Mouse (Mus musculus) CH12.LX (cell line): ENCODE data around the gene Col4a2. TPM values are rescaled to one million over a fixed set of nuclear protein-coding genes. Genes with fewer than 3 reads are reported as not detected.

ENCODE experiments used
- DNase-seq: peaks from one replicate; pipeline ENCODE4 v3.0.0-alpha.2; 2013; ENCODE audit errors: extremely low read depth
- H3K27ac ChIP-seq: 2 replicates; pipeline ENCODE4 v1.5.1; 2012; ENCODE audit warnings: low read depth, mild to moderate bottlenecking, control low read depth, moderate library complexity; ENCODE audit not compliant: insufficient read depth
- H3K27me3 ChIP-seq: replicated peaks from 2 replicates; pipeline ENCODE3; 2012; ENCODE audit warnings: inconsistent platforms
- H3K36me3 ChIP-seq, 2 experiments: replicated peaks in 1 of 2; 2 replicates each; pipeline versions ENCODE3 to v1.6.1; 2012; ENCODE audit warnings: inconsistent platforms in 1 of 2, low read length in 1 of 2, mild to moderate bottlenecking in 1 of 2, mixed read lengths in 1 of 2, moderate library complexity in 1 of 2; ENCODE audit not compliant: control insufficient read depth in 1 of 2, insufficient read depth in 1 of 2
- H3K4me1 ChIP-seq, 2 experiments: 2 replicates each; pipeline ENCODE4 v1.6.1; 2012; ENCODE audit warnings: inconsistent platforms in 1 of 2, moderate library complexity in 1 of 2; ENCODE audit not compliant: insufficient read depth in 2 of 2, control insufficient read depth in 1 of 2
- H3K4me2 ChIP-seq: 2 replicates; pipeline ENCODE4 v1.6.1; 2012; ENCODE audit warnings: low read depth, mild to moderate bottlenecking, control low read depth; ENCODE audit not compliant: poor library complexity, insufficient read depth, severe bottlenecking
- H3K4me3 ChIP-seq, 3 experiments: fragments of 150-350 bp in 1 of 3; sonication (generic) in 1 of 3; replicated peaks in 1 of 3; 2 replicates each; pipeline versions ENCODE3 to v1.5.1; 2011 to 2012; ENCODE audit warnings: low read depth in 2 of 3, low read length in 2 of 3, mild to moderate bottlenecking in 2 of 3, moderate library complexity in 2 of 3, control low read depth in 1 of 3, improper control_type of control experiment in 1 of 3, inconsistent platforms in 1 of 3, mixed read lengths in 1 of 3; ENCODE audit not compliant: poor library complexity in 1 of 3
- H3K79me2 ChIP-seq: replicated peaks from 2 replicates; pipeline ENCODE4 v1.6.1; 2012; ENCODE audit warnings: mild to moderate bottlenecking, moderate library complexity; ENCODE audit not compliant: control insufficient read depth, poor library complexity, insufficient read depth, severe bottlenecking; ENCODE audit errors: extremely low read depth
- H3K9ac ChIP-seq: 2 replicates; pipeline ENCODE4 v1.6.1; 2012; ENCODE audit warnings: low read depth, mild to moderate bottlenecking, control low read depth, moderate library complexity; ENCODE audit not compliant: insufficient read depth
- H3K9me3 ChIP-seq: replicated peaks from 2 replicates; pipeline ENCODE3; 2012; ENCODE audit warnings: low read length, inconsistent platforms, mixed read lengths
- BHLHE40 ChIP-seq: IDR thresholded peaks from 2 replicates; pipeline ENCODE4 v1.6.1; 2011; ENCODE audit warnings: mild to moderate bottlenecking, low read depth, low read length, improper control_type of control experiment
- CHD2 ChIP-seq: IDR thresholded peaks from 2 replicates; pipeline ENCODE4 v1.6.1; 2011; ENCODE audit warnings: low read length, improper control_type of control experiment
- ELF1 ChIP-seq: IDR thresholded peaks from 2 replicates; pipeline ENCODE4 v1.6.1; 2014; ENCODE audit warnings: low read depth, mild to moderate bottlenecking, inconsistent platforms, low read length, improper control_type of control experiment
- ETS1 ChIP-seq: conservative IDR thresholded peaks from 2 replicates; pipeline ENCODE4 v1.6.1; 2012; ENCODE audit warnings: low read depth, mild to moderate bottlenecking, inconsistent platforms, low read length, improper control_type of control experiment, moderate library complexity
- GABPA ChIP-seq: IDR thresholded peaks from 2 replicates; pipeline ENCODE4 v1.6.1; 2012; ENCODE audit warnings: low read depth, low read length, improper control_type of control experiment, inconsistent platforms; ENCODE audit not compliant: insufficient replicate concordance
- HCFC1 ChIP-seq: IDR thresholded peaks from 2 replicates; pipeline ENCODE4 v1.6.1; 2012; ENCODE audit warnings: low read depth, mild to moderate bottlenecking, inconsistent platforms, low read length, improper control_type of control experiment
- MAFK ChIP-seq: IDR thresholded peaks from 2 replicates; pipeline ENCODE4 v1.6.1; 2011; ENCODE audit warnings: low read length, improper control_type of control experiment; ENCODE audit not compliant: insufficient replicate concordance
- MAZ ChIP-seq: IDR thresholded peaks from 2 replicates; pipeline ENCODE4 v1.6.1; 2012; ENCODE audit warnings: low read depth, mild to moderate bottlenecking, inconsistent platforms, low read length, improper control_type of control experiment, moderate library complexity
- MEF2A ChIP-seq: IDR thresholded peaks from 2 replicates; pipeline ENCODE4 v1.6.1; 2014; ENCODE audit warnings: low read depth, mild to moderate bottlenecking, inconsistent platforms, low read length, improper control_type of control experiment, borderline replicate concordance
- MXI1 ChIP-seq: IDR thresholded peaks from 2 replicates; pipeline ENCODE4 v1.6.1; 2011; ENCODE audit warnings: mild to moderate bottlenecking, low read depth, low read length, improper control_type of control experiment
- NRF1 ChIP-seq: IDR thresholded peaks from 2 replicates; pipeline ENCODE4 v1.6.1; 2014; ENCODE audit warnings: low read depth, mild to moderate bottlenecking, inconsistent platforms, low read length, improper control_type of control experiment, moderate library complexity
- POLR2AphosphoS2 ChIP-seq: IDR thresholded peaks from 2 replicates; pipeline ENCODE4 v1.6.1; 2011; ENCODE audit warnings: low read depth, low read length, improper control_type of control experiment
- RAD21 ChIP-seq: IDR thresholded peaks from 2 replicates; pipeline ENCODE4 v1.6.1; 2011; ENCODE audit warnings: low read depth, mild to moderate bottlenecking, low read length, improper control_type of control experiment, moderate library complexity
- RCOR1 ChIP-seq: conservative IDR thresholded peaks from 2 replicates; pipeline ENCODE4 v1.6.1; 2012; ENCODE audit warnings: low read depth, mild to moderate bottlenecking, inconsistent platforms, low read length, improper control_type of control experiment
- SMC3 ChIP-seq: IDR thresholded peaks from 2 replicates; pipeline ENCODE4 v1.6.1; 2011; ENCODE audit warnings: low read depth, low read length, improper control_type of control experiment
- TCF12 ChIP-seq: IDR thresholded peaks from 2 replicates; pipeline ENCODE4 v1.6.1; 2014; ENCODE audit warnings: low read depth, mild to moderate bottlenecking, inconsistent platforms, low read length, improper control_type of control experiment
- USF1 ChIP-seq: IDR thresholded peaks from 2 replicates; pipeline ENCODE4 v1.6.1; 2014; ENCODE audit warnings: low read depth, mild to moderate bottlenecking, inconsistent platforms, low read length, improper control_type of control experiment
- ZMIZ1 ChIP-seq: IDR thresholded peaks from 2 replicates; pipeline ENCODE4 v1.6.1; 2012; ENCODE audit warnings: low read depth, mild to moderate bottlenecking, inconsistent platforms, low read length, improper control_type of control experiment
- ZNF384 ChIP-seq: IDR thresholded peaks from 2 replicates; pipeline ENCODE4 v1.6.1; 2012; ENCODE audit warnings: low read depth, low read length, improper control_type of control experiment, inconsistent platforms
- dilution Hi-C: fragments of 300-500 bp; cut with MboI; formaldehyde crosslinking; loops from 2 replicates; pipeline ENCODE4 v1.14.3; 2020; ENCODE audit warnings: low sequenced_read_pairs; ENCODE audit not compliant: extremely low pct_unique_long_range_greater_than_20kb, extremely low pct_ligation_motif_present
- in situ Hi-C: fragments of 300-500 bp; cut with MboI; formaldehyde crosslinking; loops from 3 replicates; pipeline ENCODE4 v1.14.3; 2019; ENCODE audit warnings: low sequenced_read_pairs, low pct_ligation_motif_present, low pct_unique_long_range_greater_than_20kb, mixed read lengths
- polyA plus RNA-seq: library from polyadenylated mRNA; unstranded; fragments of >175 nt; gene quantifications from 2 replicates; pipeline ENCODE4 v1.2.1, GENCODE M21; 2012; ENCODE audit warnings: low read depth; ENCODE audit not compliant: insufficient read length
- total RNA-seq, 2 experiments: library from RNA; depleted of rRNA; stranded (reverse); fragments of 300-350 nt in 1 of 2; fragments of >200 nt in 1 of 2; gene quantifications; 2 replicates each; pipeline ENCODE4 v1.2.3; 2012 to 2014

Col4a2 gene
- total and polyA plus RNA-seq, 3 experiments: 0.04 to 0.07 TPM; not detected in 1

GRCm38 (mm10) chr8:11367670-11368069 lies 55.1 kb downstream of the Col4a2 start:
- H3K4me2 ChIP-seq: no peak overlapping the region
- dilution Hi-C loops (no loop called here), in situ Hi-C loops (no loop called here)
- H3K9me3 ChIP-seq: no peaks in the 10 kb centered on the region
- H3K27me3 ChIP-seq: peaks cover 22% of the 10 kb centered on the region
- H3K27ac ChIP-seq: no peak overlapping the region
- no peak for DNase-seq
- no peaks in the 10 kb centered on the region for H3K79me2 ChIP-seq
- no peaks in the 10 kb centered on the region for H3K36me3 ChIP-seq
- H3K9ac ChIP-seq: no peak overlapping the region
- no peak overlapping the region for H3K4me3 ChIP-seq
- TF ChIP-seq SMC3 (no peak), GABPA (no peak), MEF2A (no peak), MXI1 (no peak), ZNF384 (no peak), HCFC1 (no peak), MAFK (no peak), USF1 (no peak), ETS1 (no peak), ELF1 (no peak), ZMIZ1 (no peak), BHLHE40 (no peak), RCOR1 (no peak), CHD2 (no peak)
- H3K4me1 ChIP-seq: peaks cover 0 to 16% of the 10 kb centered on the region in 2 experiments; a peak in 2 of 4 replicates

- no peaks in the 10 kb centered on the region for H3K79me2 ChIP-seq
- DNase-seq: no peak
These were observed 57.1 kb downstream of the Col4a2 start for GRCm38 (mm10) chr8:11369526-11370203.

More at GRCm38 (mm10) chr8:11369526-11370203, 57.1 kb downstream of the Col4a2 start:
- H3K27ac ChIP-seq: no peak overlapping the region
- H3K4me1 ChIP-seq: peaks cover 0 to 32% of the 10 kb centered on the region in 2 experiments; a peak in 3 of 4 replicates
- H3K27me3 ChIP-seq: peaks cover 17% of the 10 kb centered on the region
- in situ Hi-C loops (no loop called here), dilution Hi-C loops (no loop called here)
- H3K4me2 ChIP-seq: no peak overlapping the region
- H3K9ac ChIP-seq: no peak overlapping the region
- no peaks in the 10 kb centered on the region for H3K9me3 ChIP-seq
- TF ChIP-seq RCOR1 (no peak), ELF1 (no peak), NRF1 (no peak), POLR2AphosphoS2 (no peak), TCF12 (no peak), MAZ (no peak), RAD21 (no peak)
- no peaks in the 10 kb centered on the region for H3K36me3 ChIP-seq
- H3K4me3 ChIP-seq: no peak overlapping the region
